Mouse (Mus musculus): ENCODE data around the gene Zfp574. TPM values are rescaled to one million over a fixed set of nuclear protein-coding genes. Genes with fewer than 3 reads are reported as not detected.
A peak's percentile ranks its signal among the peaks of the same experiment; 100 is the strongest.

The Zfp574 gene
- polyA plus RNA-seq, 2 experiments, result 28.0 to 33.3 TPM

DNA sequence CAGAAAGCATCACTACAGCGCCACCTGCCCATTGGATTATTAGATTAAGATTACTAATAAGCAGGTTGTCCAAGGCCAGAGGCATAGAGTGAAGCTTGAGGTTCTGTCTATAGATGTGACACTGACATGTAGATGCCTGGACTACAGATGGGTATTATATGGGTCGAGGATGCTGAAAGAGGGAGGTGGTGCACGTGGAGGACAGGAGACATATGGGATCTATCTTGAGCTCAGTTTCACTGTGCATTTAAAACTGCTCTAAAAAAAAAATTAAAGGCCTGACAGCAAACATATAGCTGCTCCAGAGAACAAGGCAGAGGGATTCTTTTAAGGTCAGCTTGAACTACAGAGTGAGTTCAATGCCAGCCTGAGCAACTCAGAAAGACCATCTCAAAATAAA is 25.8 kb downstream of the Zfp574 start:
- ATAC-seq (ENCODE audit: low FRiP score, low read depth), result no peak
- 59% methylated on average over 3 of the region's 3 CpGs for WGBS
- H3K4me3 ChIP-seq (replicated peaks; ENCODE audit: low read length), result no peak overlapping the region
- H3K36me3 ChIP-seq (ENCODE audit: control insufficient read depth, insufficient read depth, low read length), result no peaks in the 10 kb centered on the region
- no peaks in the 10 kb centered on the region for H3K4me1 ChIP-seq (ENCODE audit: control insufficient read depth, insufficient read depth, low read length)
- DNase-seq (ENCODE audit: low spot score), result no peak
- no peak overlapping the region for H3K4me2 ChIP-seq (replicated peaks; ENCODE audit: low read depth, low read length, severe bottlenecking)
- H3K27me3 ChIP-seq (ENCODE audit: control insufficient read depth, insufficient read depth, low read length), result no peaks in the 10 kb centered on the region
- no peak overlapping the region for H3K9ac ChIP-seq (ENCODE audit: low read depth, low read length, severe bottlenecking)
- no peak overlapping the region for H3K27ac ChIP-seq (replicated peaks; ENCODE audit: low read depth, low read length)
- TF ChIP-seq POLR2A (IDR thresholded peaks at IDR 0.05; ENCODE audit: borderline replicate concordance, extremely low read depth, insufficient read depth, insufficient read length), result no peak
- H3K9me3 ChIP-seq (ENCODE audit: control insufficient read depth, low read length), result no peaks in the 10 kb centered on the region

DNA sequence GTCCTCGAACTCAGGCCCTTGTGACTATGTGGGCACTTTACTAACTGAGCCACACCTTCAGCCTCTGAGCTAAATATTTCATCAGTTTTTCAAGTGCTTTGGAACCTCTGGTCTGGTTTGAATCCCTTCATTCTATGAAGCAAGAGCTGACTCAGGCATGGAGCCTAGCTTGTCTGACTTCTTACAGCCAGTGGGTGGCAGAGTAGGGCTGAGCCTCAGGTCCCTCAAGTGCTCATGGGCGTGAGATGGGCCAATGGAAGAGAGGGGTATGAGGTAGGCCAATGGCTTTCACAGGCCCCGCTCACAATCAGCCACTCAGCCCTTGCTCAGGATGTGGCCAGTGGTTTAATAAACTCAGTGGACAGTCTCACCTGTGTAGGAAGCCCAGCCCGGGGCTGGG is 27.2 kb downstream of the Zfp574 start:
- ATAC-seq (ENCODE audit: low FRiP score, low read depth) (no peak), DNase-seq (ENCODE audit: low spot score) (no peak)
- no peak overlapping the region for H3K9ac ChIP-seq (ENCODE audit: low read depth, low read length, severe bottlenecking)
- H3K27ac ChIP-seq (replicated peaks; ENCODE audit: low read depth, low read length), result no peak overlapping the region
- no peaks in the 10 kb centered on the region for H3K9me3 ChIP-seq (ENCODE audit: control insufficient read depth, low read length)
- no peaks in the 10 kb centered on the region for H3K4me1 ChIP-seq (ENCODE audit: control insufficient read depth, insufficient read depth, low read length)
- H3K27me3 ChIP-seq (ENCODE audit: control insufficient read depth, insufficient read depth, low read length), result no peaks in the 10 kb centered on the region
- no peak overlapping the region for H3K4me3 ChIP-seq (replicated peaks; ENCODE audit: low read length)
- no peak for TF ChIP-seq POLR2A (IDR thresholded peaks at IDR 0.05; ENCODE audit: borderline replicate concordance, extremely low read depth, insufficient read depth, insufficient read length)
- H3K36me3 ChIP-seq (ENCODE audit: control insufficient read depth, insufficient read depth, low read length), result no peaks in the 10 kb centered on the region
- no peak overlapping the region for H3K4me2 ChIP-seq (replicated peaks; ENCODE audit: low read depth, low read length, severe bottlenecking)
- WGBS, result 38% methylated on average over 4 of the region's 4 CpGs

DNA sequence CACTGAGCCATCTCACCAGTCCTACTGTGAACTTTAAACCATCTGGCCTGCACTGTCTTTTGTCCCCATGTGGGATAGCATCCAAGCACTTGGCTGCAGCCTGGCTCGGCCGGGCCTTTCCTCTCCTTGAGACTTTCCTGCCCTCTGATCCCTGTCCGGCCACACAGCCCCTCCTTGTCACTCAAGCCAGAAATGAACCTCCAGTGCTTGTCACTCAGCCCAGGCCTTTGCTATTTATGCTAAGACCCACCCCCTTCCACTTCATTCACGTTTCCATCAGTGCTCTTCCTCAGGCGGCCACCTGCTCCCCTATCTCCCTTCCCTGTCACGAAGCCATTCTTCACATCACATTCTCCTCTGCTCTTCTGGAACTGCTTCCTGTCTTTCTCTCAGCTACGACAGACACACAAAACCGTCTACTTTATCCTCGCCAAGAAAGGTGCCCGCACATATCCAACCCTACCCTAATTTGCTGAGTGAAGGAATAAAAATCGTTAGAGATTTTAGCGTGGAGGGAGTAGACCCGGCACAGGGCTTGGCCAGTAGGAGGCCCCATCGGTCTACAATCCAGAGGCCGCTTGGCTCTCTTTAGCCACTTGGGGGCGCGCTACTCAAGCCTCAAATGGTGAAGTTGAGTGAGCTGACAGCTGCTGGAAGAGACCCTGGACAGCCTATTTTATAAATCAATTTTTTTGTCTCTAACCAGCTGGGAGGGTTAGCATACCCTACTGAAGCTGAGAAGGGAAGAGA is 33.2 kb downstream of the Zfp574 start:
- Histone ChIP-seq H3K27ac (replicated peaks; ENCODE audit: low read depth, low read length) (no peak overlapping the region), H3K4me2 (replicated peaks; ENCODE audit: low read depth, low read length, severe bottlenecking) (no peak overlapping the region), H3K27me3 (ENCODE audit: control insufficient read depth, insufficient read depth, low read length) (no peaks in the 10 kb centered on the region), H3K9ac (ENCODE audit: low read depth, low read length, severe bottlenecking) (no peak overlapping the region), H3K4me1 (ENCODE audit: control insufficient read depth, insufficient read depth, low read length) (no peaks in the 10 kb centered on the region), H3K9me3 (ENCODE audit: control insufficient read depth, low read length) (no peaks in the 10 kb centered on the region), H3K4me3 (replicated peaks; ENCODE audit: low read length) (no peak overlapping the region), H3K36me3 (ENCODE audit: control insufficient read depth, insufficient read depth, low read length) (no peaks in the 10 kb centered on the region)
- WGBS, result 26% methylated on average over 17 of the region's 17 CpGs
- no peak for TF ChIP-seq POLR2A (IDR thresholded peaks at IDR 0.05; ENCODE audit: borderline replicate concordance, extremely low read depth, insufficient read depth, insufficient read length)
- DNase-seq (ENCODE audit: low spot score) (peak; percentile 58), ATAC-seq (ENCODE audit: low FRiP score, low read depth) (peak; percentile 53; the same call in 1 of the 2 replicates)

DNA sequence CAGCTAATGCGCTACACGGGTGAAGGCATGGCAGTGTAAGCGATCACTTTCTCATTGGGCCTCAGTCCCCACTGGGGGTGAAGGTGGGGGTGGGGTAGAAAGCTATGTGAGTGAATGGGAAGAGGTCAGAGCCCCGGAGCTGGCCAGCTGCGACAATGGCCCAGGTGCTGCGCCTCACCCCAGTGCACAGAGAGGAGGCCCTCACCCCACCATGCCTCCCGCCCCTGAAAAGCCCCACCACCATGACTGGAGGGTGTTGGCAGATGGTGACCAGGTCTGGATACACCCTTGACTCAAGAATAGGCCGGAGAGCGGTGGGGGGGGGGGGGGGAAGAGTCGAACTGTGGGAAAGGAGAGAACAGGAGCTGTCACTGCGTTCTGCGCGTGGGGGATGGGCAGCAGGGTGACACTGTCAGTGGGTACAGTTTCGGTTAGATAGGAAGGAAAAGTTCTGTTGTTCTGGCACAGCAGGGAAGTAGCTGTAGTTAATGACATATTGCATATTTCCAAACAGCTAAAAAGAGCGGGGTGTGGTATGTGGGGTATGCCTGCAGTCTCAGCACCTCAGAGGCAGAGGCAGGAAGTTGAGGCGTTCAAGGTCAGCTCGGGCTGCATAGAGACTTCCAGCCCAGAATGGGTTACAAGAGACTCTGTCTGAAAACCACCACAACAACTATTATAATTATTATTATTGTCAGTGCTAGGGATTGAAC is 34.6 kb downstream of the Zfp574 start:
- ATAC-seq (ENCODE audit: low FRiP score, low read depth) (no peak), DNase-seq (ENCODE audit: low spot score) (no peak)
- H3K27ac ChIP-seq (replicated peaks; ENCODE audit: low read depth, low read length), result no peak overlapping the region
- TF ChIP-seq POLR2A (IDR thresholded peaks at IDR 0.05; ENCODE audit: borderline replicate concordance, extremely low read depth, insufficient read depth, insufficient read length), result no peak
- H3K36me3 ChIP-seq (ENCODE audit: control insufficient read depth, insufficient read depth, low read length), result no peaks in the 10 kb centered on the region
- H3K9ac ChIP-seq (ENCODE audit: low read depth, low read length, severe bottlenecking), result no peak overlapping the region
- H3K4me1 ChIP-seq (ENCODE audit: control insufficient read depth, insufficient read depth, low read length), result no peaks in the 10 kb centered on the region
- H3K27me3 ChIP-seq (ENCODE audit: control insufficient read depth, insufficient read depth, low read length), result no peaks in the 10 kb centered on the region
- H3K4me3 ChIP-seq (replicated peaks; ENCODE audit: low read length), result no peak overlapping the region
- no peaks in the 10 kb centered on the region for H3K9me3 ChIP-seq (ENCODE audit: control insufficient read depth, low read length)
- H3K4me2 ChIP-seq (replicated peaks; ENCODE audit: low read depth, low read length, severe bottlenecking), result no peak overlapping the region
- WGBS, result 54% methylated on average over 16 of the region's 17 CpGs

GRCm38 (mm10) chr7:25109355-25109754 is 37.0 kb downstream of the Zfp574 start:
- Histone ChIP-seq H3K4me3 (replicated peaks; ENCODE audit: low read length) (no peak overlapping the region), H3K4me1 (ENCODE audit: control insufficient read depth, insufficient read depth, low read length) (no peaks in the 10 kb centered on the region), H3K27me3 (ENCODE audit: control insufficient read depth, insufficient read depth, low read length) (no peaks in the 10 kb centered on the region), H3K27ac (replicated peaks; ENCODE audit: low read depth, low read length) (no peak overlapping the region), H3K36me3 (ENCODE audit: control insufficient read depth, insufficient read depth, low read length) (no peaks in the 10 kb centered on the region), H3K9me3 (ENCODE audit: control insufficient read depth, low read length) (no peaks in the 10 kb centered on the region), H3K9ac (ENCODE audit: low read depth, low read length, severe bottlenecking) (no peak overlapping the region), H3K4me2 (replicated peaks; ENCODE audit: low read depth, low read length, severe bottlenecking) (no peak overlapping the region)
- ATAC-seq (ENCODE audit: low FRiP score, low read depth) (no peak), DNase-seq (ENCODE audit: low spot score) (no peak)
- 76% methylated on average over 12 of the region's 12 CpGs for WGBS
- TF ChIP-seq POLR2A (IDR thresholded peaks at IDR 0.05; ENCODE audit: borderline replicate concordance, extremely low read depth, insufficient read depth, insufficient read length), result no peak
